18 mouse cellular contexts compared by ENCODE assay signal in the genomic region with DNA sequence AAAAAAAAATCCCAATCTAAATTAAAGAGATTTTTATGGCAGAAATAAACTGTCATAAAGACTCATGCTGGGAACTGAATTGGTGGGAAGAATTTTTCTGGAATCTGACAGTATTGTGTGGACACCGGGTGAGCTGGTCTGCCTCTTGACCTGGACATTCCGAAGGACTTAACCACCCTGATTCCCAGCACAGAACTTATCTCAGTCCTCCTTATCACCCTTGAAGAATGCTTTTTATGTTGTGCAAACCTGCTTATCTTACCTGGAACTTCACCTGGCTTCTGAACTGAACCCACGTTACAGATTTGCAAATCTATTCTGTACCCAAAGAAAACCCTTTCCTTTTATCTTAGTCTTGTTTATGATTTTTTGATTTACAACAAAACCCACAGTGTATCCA. TPM values are rescaled to one million over a fixed set of nuclear protein-coding genes. Genes with fewer than 3 reads are reported as not detected.
DNase-seq lines count a peak whose midpoint lies in the region; ATAC-seq and TF ChIP-seq lines count a peak whose summit lies in the region.
"Had no signal": no experiment of that assay in that cellular context is flagged by ENCODE, and none has a peak within 500 bp of the region (broad histone marks: within the 10 kb centered on the region; RNA-seq: fewer than 3 reads in every experiment).

No protein-coding gene starts in this region.

- H3K4me3 ChIP-seq in intestine, embryonic 15.5 days (replicated peaks): no peak overlapping the region
- no peak overlapping the region for H3K4me3 ChIP-seq in intestine, postnatal 0 days (ENCODE audit: low read depth, low read length)
- no peak overlapping the region for H3K4me3 ChIP-seq in MEL (ENCODE audit: control insufficient read depth in 1 of 2, insufficient read depth in 1 of 2, low read depth in 2 of 2, low read length in 2 of 2)
- no peak overlapping the region for H3K4me3 ChIP-seq in intestine, embryonic 16.5 days (ENCODE audit: low read length)
- H3K4me3 ChIP-seq: embryonic facial prominence, embryonic 10.5 days; embryonic facial prominence, embryonic 12.5 days; forebrain, embryonic 13.5 days; forebrain, embryonic 15.5 days had no signal

- no peak for TF ChIP-seq CTCF in intestine, postnatal 0 days (IDR thresholded peaks at IDR 0.05; ENCODE audit: low read depth)
- TF ChIP-seq CTCF in MEL (IDR thresholded peaks at IDR 0.05 in 2 of 3, conservative IDR thresholded peaks at IDR 0.05 in 1 of 3; ENCODE audit: control insufficient read depth in 1 of 3, insufficient read depth in 1 of 3, low read depth in 2 of 3, low read length in 3 of 3, poor library complexity in 1 of 3, severe bottlenecking in 1 of 3): no peak

- TF ChIP-seq RAD21 in MEL (IDR thresholded peaks at IDR 0.05; ENCODE audit: low read depth, low read length): no peak

- H3K27ac ChIP-seq in intestine, embryonic 15.5 days: no peak overlapping the region
- H3K27ac ChIP-seq in intestine, postnatal 0 days (ENCODE audit: low read depth, low read length): no peak overlapping the region
- H3K27ac ChIP-seq in MEL (ENCODE audit: control insufficient read depth, low read depth, low read length): no peak overlapping the region
- H3K27ac ChIP-seq in intestine, embryonic 16.5 days (ENCODE audit: low read length): no peak overlapping the region
- H3K27ac ChIP-seq: embryonic facial prominence, embryonic 10.5 days; embryonic facial prominence, embryonic 12.5 days; forebrain, embryonic 13.5 days; forebrain, embryonic 15.5 days had no signal

- ATAC-seq in intestine, embryonic 15.5 days: peak; percentile 43; the same call in 1 of the 2 replicates
- no peak for ATAC-seq in intestine, postnatal 0 days
- peak; percentile 51; the same call in 1 of the 2 replicates for ATAC-seq in intestine, embryonic 16.5 days
- no peak for ATAC-seq in CD4-positive, CD25-positive, alpha-beta regulatory T cell, adult 4 months
- ATAC-seq: activated CD4-positive, CD25-positive, alpha-beta regulatory T cell, adult 4 months; forebrain, embryonic 13.5 days; forebrain, embryonic 15.5 days; forebrain, postnatal 0 days had no signal

- no peaks in the 10 kb centered on the region; the same call in 1 of the 2 replicates for H3K79me2 ChIP-seq in MEL (ENCODE audit: control insufficient read depth, insufficient read depth, low read length, poor library complexity)

- no peaks in the 10 kb centered on the region for H3K9me3 ChIP-seq in intestine, embryonic 15.5 days
- H3K9me3 ChIP-seq in intestine, postnatal 0 days (ENCODE audit: control insufficient read depth): no peaks in the 10 kb centered on the region
- H3K9me3 ChIP-seq in MEL (replicated peaks; ENCODE audit: insufficient read depth, low read length): no peaks in the 10 kb centered on the region
- H3K9me3 ChIP-seq in intestine, embryonic 16.5 days (ENCODE audit: control insufficient read depth, low read length): no peaks in the 10 kb centered on the region
- H3K9me3 ChIP-seq: embryonic facial prominence, embryonic 10.5 days; embryonic facial prominence, embryonic 12.5 days; forebrain, embryonic 13.5 days; forebrain, embryonic 15.5 days had no signal

- H3K4me1 ChIP-seq in intestine, embryonic 15.5 days (replicated peaks): peaks cover under 1% of the 10 kb centered on the region; the same call in 1 of the 2 replicates
- H3K4me1 ChIP-seq in intestine, postnatal 0 days (replicated peaks; ENCODE audit: control insufficient read depth, insufficient read depth, low read length): 0 out of 2 replicates have a peak, but pooled peaks cover under 1% of the 10 kb centered on the region
- H3K4me1 ChIP-seq in MEL (ENCODE audit: control insufficient read depth in 1 of 2, insufficient read depth in 2 of 2, low read length in 2 of 2): peaks cover 26 to 50% of the 10 kb centered on the region in 2 experiments
- H3K4me1 ChIP-seq in intestine, embryonic 16.5 days (ENCODE audit: control insufficient read depth, insufficient read depth, low read length): 0 out of 2 replicates have a peak, but pooled peaks cover 1% of the 10 kb centered on the region
- H3K4me1 ChIP-seq: embryonic facial prominence, embryonic 10.5 days; embryonic facial prominence, embryonic 12.5 days; forebrain, embryonic 13.5 days; forebrain, embryonic 15.5 days had no signal

- H3K9ac ChIP-seq in intestine, embryonic 15.5 days: no peak overlapping the region
- no peak overlapping the region for H3K9ac ChIP-seq in intestine, postnatal 0 days (ENCODE audit: low read depth, low read length)
- no peak overlapping the region for H3K9ac ChIP-seq in MEL (ENCODE audit: control insufficient read depth, low read depth, low read length, poor library complexity, severe bottlenecking)
- no peak overlapping the region for H3K9ac ChIP-seq in intestine, embryonic 16.5 days (ENCODE audit: low read depth, low read length)
- H3K9ac ChIP-seq: embryonic facial prominence, embryonic 12.5 days; forebrain, embryonic 13.5 days; forebrain, embryonic 15.5 days; forebrain, postnatal 0 days had no signal

- TF ChIP-seq EP300 in MEL (IDR thresholded peaks at IDR 0.05; ENCODE audit: low read depth in 1 of 2, low read length in 2 of 2): no peak

- no peaks in the 10 kb centered on the region for H3K36me3 ChIP-seq in intestine, embryonic 15.5 days
- no peaks in the 10 kb centered on the region for H3K36me3 ChIP-seq in intestine, postnatal 0 days (ENCODE audit: control insufficient read depth, insufficient read depth)
- peaks cover 0 to 41% of the 10 kb centered on the region in 2 experiments; a peak in 2 of 4 replicates for H3K36me3 ChIP-seq in MEL (ENCODE audit: control insufficient read depth in 1 of 2, insufficient read depth in 2 of 2, low read length in 2 of 2)
- H3K36me3 ChIP-seq in intestine, embryonic 16.5 days (ENCODE audit: control insufficient read depth, insufficient read depth, low read length): no peaks in the 10 kb centered on the region
- H3K36me3 ChIP-seq: embryonic facial prominence, embryonic 10.5 days; embryonic facial prominence, embryonic 12.5 days; forebrain, embryonic 15.5 days had no signal

- no peaks in the 10 kb centered on the region for H3K27me3 ChIP-seq in intestine, embryonic 15.5 days (replicated peaks)
- no peaks in the 10 kb centered on the region for H3K27me3 ChIP-seq in intestine, postnatal 0 days (replicated peaks; ENCODE audit: control insufficient read depth, insufficient read depth, low read length)
- no peaks in the 10 kb centered on the region for H3K27me3 ChIP-seq in MEL (ENCODE audit: control insufficient read depth in 1 of 2, insufficient read depth in 2 of 2, low read length in 2 of 2)
- H3K27me3 ChIP-seq in intestine, embryonic 16.5 days (replicated peaks; ENCODE audit: control insufficient read depth, insufficient read depth, low read length): no peaks in the 10 kb centered on the region
- H3K27me3 ChIP-seq: embryonic facial prominence, embryonic 12.5 days; forebrain, embryonic 13.5 days; forebrain, embryonic 15.5 days had no signal

- TF ChIP-seq POLR2A in MEL (IDR thresholded peaks at IDR 0.05; ENCODE audit: control insufficient read depth in 1 of 2, insufficient read depth in 1 of 2, low read depth in 1 of 2, low read length in 2 of 2, poor library complexity in 1 of 2): no peak

- no peak overlapping the region for H3K4me2 ChIP-seq in intestine, embryonic 15.5 days (replicated peaks)
- H3K4me2 ChIP-seq in intestine, postnatal 0 days (replicated peaks; ENCODE audit: low read depth): no peak overlapping the region
- H3K4me2 ChIP-seq in intestine, embryonic 16.5 days (ENCODE audit: low read depth, low read length): no peak overlapping the region
- H3K4me2 ChIP-seq: embryonic facial prominence, embryonic 12.5 days; forebrain, embryonic 13.5 days; forebrain, embryonic 15.5 days had no signal

- WGBS in intestine, embryonic 15.5 days: 45% methylated on average over 3 of the region's 3 CpGs
- 43% methylated on average over 3 of the region's 3 CpGs for WGBS in intestine, postnatal 0 days
- WGBS in intestine, embryonic 16.5 days: 60% methylated on average over 3 of the region's 3 CpGs

- DNase-seq in MEL (ENCODE audit: low read depth, low spot score): no peak
- DNase-seq in T-cell, adult 2 months (ENCODE audit: low spot score): no peak
- DNase-seq: adrenal gland, adult 8-10 months; adrenal gland, postnatal 14 days; adrenal gland, postnatal 36 days; B cell, adult 2 months; cerebellum, adult 11-12 months; forebrain, postnatal 0 days had no signal

TF ChIP-seq in MEL, 35 proteins besides CTCF, POLR2A, EP300 and RAD21:
- peak; percentile 23; the same call in 1 of the 2 replicates for TF ChIP-seq RCOR1 (IDR thresholded peaks at IDR 0.05; ENCODE audit: low read depth, low read length)
- TF ChIP-seq ZNF384 (IDR thresholded peaks at IDR 0.05; ENCODE audit: low read depth, low read length): no peak
TF ChIP-seq in MEL: peak in this region for 1.

RNA-seq across cellular contexts. Expression of a gene that starts 8.1 kb away (rescaled TPM):
- 16.9 and 18.7 TPM in 2 replicates for polyA plus RNA-seq in intestine, embryonic 15.5 days (2015; fragmentation: Nextera tagmentation; extraction: Ambion mirVana)
- polyA plus RNA-seq in intestine, postnatal 0 days (2015; fragmentation: Nextera tagmentation; extraction: Ambion mirVana): 16.9 and 17.6 TPM in 2 replicates
- 12.2 and 13.0 TPM in 2 replicates for total RNA-seq in MEL (2012; rRNA removed)
- polyA plus RNA-seq in MEL (2012; ENCODE audit: insufficient read depth in 1 of 2, insufficient read length in 2 of 2, low read depth in 1 of 2, low replicate concordance in 2 of 2, missing spikeins in 1 of 2): 10 to 100 TPM in 1 of 2 experiments, not detected in 1; 22.4 TPM
- 16.4 and 20.0 TPM in 2 replicates for polyA plus RNA-seq in intestine, embryonic 16.5 days (2015; fragmentation: Nextera tagmentation; extraction: Ambion mirVana)
- 10 to 100 TPM; 23.1 to 29.8 TPM for polyA plus RNA-seq in CD4-positive, CD25-positive, alpha-beta regulatory T cell, adult 4 months (2017; shearing (Covaris generic))

RNA-seq across cellular contexts. Expression of a gene that starts 21.7 kb away (rescaled TPM):
- polyA plus RNA-seq in intestine, embryonic 15.5 days (2015; fragmentation: Nextera tagmentation; extraction: Ambion mirVana): 0.10 and 0.15 TPM in 2 replicates
- 0.03 and 0.10 TPM in 2 replicates for polyA plus RNA-seq in intestine, postnatal 0 days (2015; fragmentation: Nextera tagmentation; extraction: Ambion mirVana)
- not detected in 2 replicates for total RNA-seq in MEL (2012; rRNA removed)
- not detected for polyA plus RNA-seq in MEL (2012; ENCODE audit: insufficient read depth in 1 of 2, insufficient read length in 2 of 2, low read depth in 1 of 2, low replicate concordance in 2 of 2, missing spikeins in 1 of 2)
- polyA plus RNA-seq in intestine, embryonic 16.5 days (2015; fragmentation: Nextera tagmentation; extraction: Ambion mirVana): 0.02 and 0.09 TPM in 2 replicates
- polyA plus RNA-seq in CD4-positive, CD25-positive, alpha-beta regulatory T cell, adult 4 months (2017; shearing (Covaris generic)): not detected
- total RNA-seq: adrenal gland, adult 18-20 months; adrenal gland, postnatal 14 days; adrenal gland, postnatal 36 days had no signal
- polyA plus RNA-seq: activated CD4-positive, CD25-positive, alpha-beta regulatory T cell, adult 4 months had no signal

Comparison
In these comparisons a context has a peak if more than half of its experiments do, and no peak if none do; other contexts are left out.
1. ATAC-seq: peak in intestine, embryonic 15.5 days (single experiment) and intestine, embryonic 16.5 days (single experiment); none in intestine, postnatal 0 days (single experiment) and CD4-positive, CD25-positive, alpha-beta regulatory T cell, adult 4 months (single experiment).